Comparison of ENCODE assay signal across 13 mouse cellular contexts in the genomic region with DNA sequence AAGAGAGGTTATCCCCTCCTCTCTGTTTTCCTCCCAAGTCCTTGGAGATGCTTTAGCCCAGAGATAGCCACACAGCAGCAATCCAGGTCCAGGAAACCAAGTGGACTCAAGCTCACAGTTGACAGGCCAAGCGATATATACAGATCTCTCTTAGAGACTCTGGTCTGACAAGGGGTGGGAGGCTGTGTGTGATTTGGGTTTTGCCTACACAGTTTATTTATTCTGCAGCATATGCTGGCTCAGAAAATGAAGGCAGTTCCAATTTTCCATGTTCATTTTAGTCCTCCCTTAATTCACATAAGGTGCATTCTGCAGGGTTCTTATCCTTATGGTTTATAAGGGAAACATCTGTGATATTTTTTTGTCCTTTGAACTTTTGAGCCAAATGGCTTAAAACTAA.
"Had no signal": no experiment of that assay in that cellular context is flagged by ENCODE, and none has a peak within 500 bp of the region (broad histone marks: within the 10 kb centered on the region; RNA-seq: fewer than 3 reads in every experiment).

No protein-coding gene starts in this region.

- DNase-seq: liver, embryonic 13.5 days; liver, postnatal 0 days; lung, adult 2 months; lung, postnatal 4 days; midbrain, embryonic 14.5 days; retina, postnatal 1 day; right cerebral cortex, postnatal 4 days; spleen, adult 18-20 months; thymus, adult 18-20 months; thymus, postnatal 14 days; thymus, postnatal 36 days had no signal

- ATAC-seq: liver, postnatal 0 days; lung, postnatal 0 days; midbrain, embryonic 16.5 days had no signal
